Mouse (Mus musculus) MEL (cell line): ENCODE measurements around the gene Fam129a. TPM values are rescaled to one million over a fixed set of nuclear protein-coding genes. Genes with fewer than 3 reads are reported as not detected.

Experiments
- DNase-seq: peaks from one replicate; pipeline ENCODE4 v3.0.0; 2011; ENCODE audit warnings: low read depth, low spot score
- H3K27ac ChIP-seq: 2 replicates; pipeline ENCODE4 v1.5.1; 2012; ENCODE audit warnings: low read depth, mild to moderate bottlenecking, control low read depth, low read length, moderate library complexity; ENCODE audit not compliant: control insufficient read depth
- H3K27me3 ChIP-seq, 2 experiments: fragments of 150-350 bp in 1 of 2; sonication (generic) in 1 of 2; 2 replicates each; pipeline ENCODE4 v1.6.1; 2012; ENCODE audit warnings: low read length in 2 of 2, mild to moderate bottlenecking in 2 of 2, improper control_type of control experiment in 1 of 2, moderate library complexity in 1 of 2; ENCODE audit not compliant: insufficient read depth in 2 of 2, control insufficient read depth in 1 of 2
- H3K36me3 ChIP-seq, 2 experiments: 2 replicates each; pipeline ENCODE4 v1.6.1; 2012 to 2014; ENCODE audit warnings: low read length in 2 of 2, improper control_type of control experiment in 1 of 2, inconsistent platforms in 1 of 2, mild to moderate bottlenecking in 1 of 2; ENCODE audit not compliant: insufficient read depth in 2 of 2, control insufficient read depth in 1 of 2
- H3K4me1 ChIP-seq, 2 experiments: fragments of 150-350 bp in 1 of 2; sonication (generic) in 1 of 2; 2 replicates each; pipeline ENCODE4 v1.6.1; 2012; ENCODE audit warnings: low read length in 2 of 2, improper control_type of control experiment in 1 of 2, mild to moderate bottlenecking in 1 of 2; ENCODE audit not compliant: insufficient read depth in 2 of 2, control insufficient read depth in 1 of 2
- H3K4me3 ChIP-seq, 2 experiments: fragments of 150-350 bp in 1 of 2; sonication (generic) in 1 of 2; 2 replicates each; pipeline ENCODE4 v1.5.1; 2012; ENCODE audit warnings: low read depth in 2 of 2, low read length in 2 of 2, mild to moderate bottlenecking in 2 of 2, moderate library complexity in 2 of 2, control low read depth in 1 of 2, improper control_type of control experiment in 1 of 2; ENCODE audit not compliant: control insufficient read depth in 1 of 2, insufficient read depth in 1 of 2
- H3K79me2 ChIP-seq: 2 replicates; pipeline ENCODE4 v1.6.1; 2012; ENCODE audit warnings: mild to moderate bottlenecking, low read length, moderate library complexity; ENCODE audit not compliant: control insufficient read depth, poor library complexity, insufficient read depth
- H3K9ac ChIP-seq: 2 replicates; pipeline ENCODE4 v1.6.1; 2012; ENCODE audit warnings: low read depth, mild to moderate bottlenecking, control low read depth, low read length, moderate library complexity; ENCODE audit not compliant: control insufficient read depth, poor library complexity, severe bottlenecking
- H3K9me3 ChIP-seq: fragments of 150-350 bp; sonication (generic); replicated peaks from 2 replicates; pipeline ENCODE4 v1.6.1; 2012; ENCODE audit warnings: mild to moderate bottlenecking, low read length, improper control_type of control experiment, moderate library complexity; ENCODE audit not compliant: insufficient read depth
- CHD1 ChIP-seq: IDR thresholded peaks from 2 replicates; pipeline ENCODE4 v1.6.1; 2012; ENCODE audit warnings: low read depth, mild to moderate bottlenecking, inconsistent platforms, low read length, improper control_type of control experiment
- ELF1 ChIP-seq: IDR thresholded peaks from 2 replicates; pipeline ENCODE4 v1.6.1; 2014; ENCODE audit warnings: low read depth, mild to moderate bottlenecking, inconsistent platforms, low read length, improper control_type of control experiment, moderate library complexity
- ETS1 ChIP-seq: IDR thresholded peaks from 2 replicates; pipeline ENCODE4 v1.6.1; 2012; ENCODE audit warnings: low read depth, mild to moderate bottlenecking, inconsistent platforms, low read length, improper control_type of control experiment, moderate library complexity
- GABPA ChIP-seq: IDR thresholded peaks from 2 replicates; pipeline ENCODE4 v1.6.1; 2012; ENCODE audit warnings: low read depth, mild to moderate bottlenecking, inconsistent platforms, low read length, improper control_type of control experiment, moderate library complexity
- GATA1 ChIP-seq: IDR thresholded peaks from 2 replicates; pipeline ENCODE4 v1.6.1; 2011; ENCODE audit warnings: low read depth, low read length, improper control_type of control experiment
- JUND ChIP-seq: IDR thresholded peaks from 2 replicates; pipeline ENCODE4 v1.6.1; 2011; ENCODE audit warnings: low read depth, mild to moderate bottlenecking, improper control_type of control experiment, low read length
- MAFK ChIP-seq: IDR thresholded peaks from 2 replicates; pipeline ENCODE4 v1.6.1; 2011; ENCODE audit warnings: low read depth, mild to moderate bottlenecking, low read length, improper control_type of control experiment, borderline replicate concordance
- MXI1 ChIP-seq: IDR thresholded peaks from 2 replicates; pipeline ENCODE4 v1.6.1; 2011; ENCODE audit warnings: mild to moderate bottlenecking, low read depth, low read length, improper control_type of control experiment
- NELFE ChIP-seq: IDR thresholded peaks from 2 replicates; pipeline ENCODE4 v1.6.1; 2011; ENCODE audit warnings: low read depth, low read length, improper control_type of control experiment
- NRF1 ChIP-seq: IDR thresholded peaks from 2 replicates; pipeline ENCODE4 v1.6.1; 2014; ENCODE audit warnings: low read depth, mild to moderate bottlenecking, inconsistent platforms, low read length, improper control_type of control experiment, moderate library complexity; ENCODE audit not compliant: poor library complexity, insufficient read depth, severe bottlenecking
- POLR2A ChIP-seq, 2 experiments: IDR thresholded peaks; 2 replicates each; pipeline ENCODE4 v1.6.1; 2011 to 2012; ENCODE audit warnings: low read length in 2 of 2, mild to moderate bottlenecking in 2 of 2, control low read depth in 1 of 2, improper control_type of control experiment in 1 of 2, low read depth in 1 of 2, moderate library complexity in 1 of 2; ENCODE audit not compliant: control insufficient read depth in 1 of 2, insufficient read depth in 1 of 2, poor library complexity in 1 of 2
- RAD21 ChIP-seq: IDR thresholded peaks from 2 replicates; pipeline ENCODE4 v1.6.1; 2011; ENCODE audit warnings: mild to moderate bottlenecking, low read depth, low read length, improper control_type of control experiment
- RCOR1 ChIP-seq: IDR thresholded peaks from 2 replicates; pipeline ENCODE4 v1.6.1; 2012; ENCODE audit warnings: low read depth, mild to moderate bottlenecking, inconsistent platforms, low read length, improper control_type of control experiment
- SMC3 ChIP-seq: IDR thresholded peaks from 2 replicates; pipeline ENCODE4 v1.6.1; 2011; ENCODE audit warnings: low read depth, low read length, improper control_type of control experiment
- TAL1 ChIP-seq: IDR thresholded peaks from 2 replicates; pipeline ENCODE4 v1.6.1; 2012; ENCODE audit warnings: mild to moderate bottlenecking, inconsistent platforms, low read length, moderate library complexity, mixed read lengths
- USF2 ChIP-seq, 2 experiments: IDR thresholded peaks; 2 replicates each; pipeline ENCODE4 v1.6.1; 2011 to 2012; ENCODE audit warnings: improper control_type of control experiment in 2 of 2, low read length in 2 of 2, borderline replicate concordance in 1 of 2, inconsistent platforms in 1 of 2, low read depth in 1 of 2, mild to moderate bottlenecking in 1 of 2; ENCODE audit not compliant: insufficient read depth in 1 of 2
- ZKSCAN1 ChIP-seq: IDR thresholded peaks from 2 replicates; pipeline ENCODE4 v1.6.1; 2012; ENCODE audit warnings: low read depth, mild to moderate bottlenecking, inconsistent platforms, low read length, improper control_type of control experiment, moderate library complexity
- ZMIZ1 ChIP-seq: IDR thresholded peaks from 2 replicates; pipeline ENCODE4 v1.6.1; 2012; ENCODE audit warnings: low read depth, mild to moderate bottlenecking, inconsistent platforms, low read length, improper control_type of control experiment, moderate library complexity
- ZNF384 ChIP-seq: IDR thresholded peaks from 2 replicates; pipeline ENCODE4 v1.6.1; 2012; ENCODE audit warnings: low read depth, mild to moderate bottlenecking, inconsistent platforms, low read length, improper control_type of control experiment
- polyA plus RNA-seq, 2 experiments: library from polyadenylated mRNA; stranded (reverse) in 1 of 2; unstranded in 1 of 2; fragments of >175 nt in 1 of 2; fragments of >200 nt in 1 of 2; gene quantifications; 2 replicates each; pipeline versions ENCODE4 v1.2.1 to v1.2.4; 2012; ENCODE audit warnings: low replicate concordance in 2 of 2, low read depth in 1 of 2; ENCODE audit not compliant: insufficient read length in 2 of 2, insufficient read depth in 1 of 2, missing spikeins in 1 of 2
- total RNA-seq: library from RNA; depleted of rRNA; stranded (reverse); fragments of 300-350 nt; gene quantifications from 2 replicates; pipeline ENCODE4 v1.2.3, GENCODE M21; 2012

The Fam129a gene
- total and polyA plus RNA-seq, 3 experiments, result 3.1 to 67.5 (median 8.8) TPM

DNA sequence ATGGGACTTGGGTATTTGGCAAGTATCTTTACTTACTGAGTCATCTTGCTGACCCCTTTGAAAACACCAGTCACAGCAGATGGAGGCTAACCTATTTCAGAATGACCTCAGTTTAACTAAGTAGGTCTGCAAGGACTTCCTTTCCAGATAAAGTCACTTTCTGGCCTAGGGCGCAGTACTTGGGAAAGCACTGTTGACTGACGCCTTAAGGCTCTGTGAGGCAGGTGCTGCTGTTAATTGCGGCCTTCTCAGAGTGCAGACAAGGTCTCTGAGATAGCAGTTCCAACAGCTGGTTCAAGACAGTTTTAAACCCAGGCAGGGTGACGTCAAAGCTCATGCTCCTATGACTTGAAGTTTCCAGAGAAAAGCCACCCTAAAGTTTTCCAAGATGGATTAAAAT lies 89.3 kb downstream of the Fam129a start:
- H3K27ac ChIP-seq, result no peak overlapping the region
- H3K36me3 ChIP-seq, result peaks cover 0 to 35% of the 10 kb centered on the region in 2 experiments; a peak in 3 of 4 replicates
- no peaks in the 10 kb centered on the region for H3K79me2 ChIP-seq
- no peak overlapping the region for H3K4me3 ChIP-seq
- DNase-seq, result no peak
- peaks cover 12 to 40% of the 10 kb centered on the region in 2 experiments for H3K4me1 ChIP-seq
- no peak overlapping the region for H3K9ac ChIP-seq
- TF ChIP-seq SMC3, result no peak
- TF ChIP-seq ZKSCAN1, result no peak
- TF ChIP-seq GATA1, result no peak
- no peak for TF ChIP-seq ZMIZ1
- no peak for TF ChIP-seq RAD21
- no peak for TF ChIP-seq USF2 (IDR thresholded peaks at IDR 0.05; ENCODE audit: borderline replicate concordance in 1 of 2, insufficient read depth in 1 of 2, low read depth in 1 of 2, low read length in 2 of 2)
- TF ChIP-seq MXI1, result no peak
- TF ChIP-seq GABPA, result no peak
- TF ChIP-seq CHD1, result no peak
- TF ChIP-seq RCOR1, result no peak
- TF ChIP-seq MAFK, result no peak
- no peak for TF ChIP-seq ZNF384
- no peak for TF ChIP-seq ELF1
- no peak for TF ChIP-seq POLR2A (IDR thresholded peaks at IDR 0.05; ENCODE audit: control insufficient read depth in 1 of 2, insufficient read depth in 1 of 2, low read depth in 1 of 2, low read length in 2 of 2, poor library complexity in 1 of 2)
- H3K27me3 ChIP-seq, result no peaks in the 10 kb centered on the region
- no peaks in the 10 kb centered on the region for H3K9me3 ChIP-seq

GRCm38 (mm10) chr1:151660883-151661282 lies 89.9 kb downstream of the Fam129a start:
- H3K9ac ChIP-seq, result no peak overlapping the region
- no peaks in the 10 kb centered on the region for H3K9me3 ChIP-seq
- TF ChIP-seq ELF1 (no peak), JUND (no peak), POLR2A (IDR thresholded peaks at IDR 0.05; ENCODE audit: control insufficient read depth in 1 of 2, insufficient read depth in 1 of 2, low read depth in 1 of 2, low read length in 2 of 2, poor library complexity in 1 of 2) (no peak), TAL1 (no peak), NRF1 (no peak), ETS1 (no peak), NELFE (no peak), CHD1 (no peak), MAFK (no peak), ZMIZ1 (no peak)
- H3K4me1 ChIP-seq, result peaks cover 12 to 40% of the 10 kb centered on the region in 2 experiments
- H3K4me3 ChIP-seq, result no peak overlapping the region
- no peaks in the 10 kb centered on the region for H3K79me2 ChIP-seq
- no peaks in the 10 kb centered on the region for H3K27me3 ChIP-seq
- peaks cover 0 to 35% of the 10 kb centered on the region in 2 experiments; a peak in 2 of 4 replicates for H3K36me3 ChIP-seq
- no peak overlapping the region for H3K27ac ChIP-seq
- DNase-seq, result no peak
